Mouse (Mus musculus) CD8-positive naive resting alpha-beta T cell, adult 2 months (primary cell): ENCODE data around the gene Apbb1.

Experiments
- DNase-seq, 2 experiments: peaks; one replicate each; pipeline ENCODE4 v3.0.0; 2022; ENCODE audit warnings: low read depth in 2 of 2, low spot score in 2 of 2

Apbb1 gene

DNA sequence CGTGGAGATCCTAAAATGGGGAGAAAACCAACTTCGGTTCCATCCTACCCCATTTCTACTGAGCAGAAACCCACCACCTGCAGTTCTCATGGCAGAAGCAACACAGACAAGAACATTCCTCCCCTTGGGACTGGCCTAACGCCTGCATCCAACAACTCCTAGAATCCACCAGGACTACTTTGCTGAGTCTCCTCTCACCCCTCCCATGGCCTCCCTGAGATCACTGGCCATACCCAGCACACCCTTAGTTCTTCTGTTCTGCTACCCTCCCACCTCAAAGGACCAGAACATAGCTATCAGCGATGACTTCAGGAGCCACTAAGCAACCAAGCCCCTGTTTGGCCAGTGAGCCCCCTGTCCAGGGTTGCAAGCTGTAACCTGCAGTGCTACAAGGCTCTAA lies 10.7 kb downstream of the Apbb1 start:
- DNase-seq: no peak

- no peak for DNase-seq
These were observed 11.6 kb downstream of the Apbb1 start for GRCm38 (mm10) chr7:105569512-105570496.

DNA sequence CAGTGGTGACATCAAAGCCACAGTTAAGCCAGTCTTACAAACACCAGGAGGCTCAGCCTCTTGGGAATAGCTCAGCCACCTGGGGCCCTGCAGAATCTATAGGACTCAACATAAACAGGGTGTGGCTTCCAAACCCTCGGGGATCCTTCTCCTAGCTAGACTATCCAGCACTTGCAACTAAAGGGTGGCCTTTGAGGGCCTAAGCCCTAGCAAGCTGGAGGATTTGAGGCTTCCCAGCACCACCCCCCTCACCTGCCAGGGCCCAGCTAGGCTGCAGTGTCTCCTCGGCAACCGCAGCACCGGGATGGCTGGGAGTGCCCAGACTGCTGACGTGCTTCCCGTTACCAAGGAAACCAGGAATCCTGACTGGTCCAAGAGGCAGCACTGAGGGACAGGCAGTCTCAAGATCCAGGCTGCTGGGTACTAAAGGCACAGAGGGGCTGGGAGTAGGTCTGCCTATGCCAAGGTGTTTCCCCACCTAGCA lies 12.4 kb downstream of the Apbb1 start:
- DNase-seq: no peak

- no peak for DNase-seq
These were observed 12.9 kb downstream of the Apbb1 start for GRCm38 (mm10) chr7:105568583-105568982.

GRCm38 (mm10) chr7:105565071-105565836 lies 16.2 kb downstream of the Apbb1 start:
- no peak for DNase-seq

GRCm38 (mm10) chr7:105563367-105563766 lies 18.1 kb downstream of the Apbb1 start:
- DNase-seq: no peak

- no peak for DNase-seq
These were observed 19.1 kb downstream of the Apbb1 start for GRCm38 (mm10) chr7:105562317-105562716.

GRCm38 (mm10) chr7:105559016-105559415 lies 22.4 kb downstream of the Apbb1 start:
- peak in 1 of 2 experiments; percentile 26 for DNase-seq

GRCm38 (mm10) chr7:105557671-105558070 lies 23.8 kb downstream of the Apbb1 start:
- DNase-seq: no peak

- no peak for DNase-seq
These were observed 25.0 kb downstream of the Apbb1 start for GRCm38 (mm10) chr7:105556406-105556805.

- no peak for DNase-seq
These were observed 25.9 kb downstream of the Apbb1 start for GRCm38 (mm10) chr7:105555571-105555970.

- DNase-seq: peak; percentile 70 to 78
These were observed 27.1 kb downstream of the Apbb1 start, which contains the start of gene Smpd1 for GRCm38 (mm10) chr7:105554212-105554942. Gene Smpd1, plus strand, starts transcription at chr7:105554360.

DNA sequence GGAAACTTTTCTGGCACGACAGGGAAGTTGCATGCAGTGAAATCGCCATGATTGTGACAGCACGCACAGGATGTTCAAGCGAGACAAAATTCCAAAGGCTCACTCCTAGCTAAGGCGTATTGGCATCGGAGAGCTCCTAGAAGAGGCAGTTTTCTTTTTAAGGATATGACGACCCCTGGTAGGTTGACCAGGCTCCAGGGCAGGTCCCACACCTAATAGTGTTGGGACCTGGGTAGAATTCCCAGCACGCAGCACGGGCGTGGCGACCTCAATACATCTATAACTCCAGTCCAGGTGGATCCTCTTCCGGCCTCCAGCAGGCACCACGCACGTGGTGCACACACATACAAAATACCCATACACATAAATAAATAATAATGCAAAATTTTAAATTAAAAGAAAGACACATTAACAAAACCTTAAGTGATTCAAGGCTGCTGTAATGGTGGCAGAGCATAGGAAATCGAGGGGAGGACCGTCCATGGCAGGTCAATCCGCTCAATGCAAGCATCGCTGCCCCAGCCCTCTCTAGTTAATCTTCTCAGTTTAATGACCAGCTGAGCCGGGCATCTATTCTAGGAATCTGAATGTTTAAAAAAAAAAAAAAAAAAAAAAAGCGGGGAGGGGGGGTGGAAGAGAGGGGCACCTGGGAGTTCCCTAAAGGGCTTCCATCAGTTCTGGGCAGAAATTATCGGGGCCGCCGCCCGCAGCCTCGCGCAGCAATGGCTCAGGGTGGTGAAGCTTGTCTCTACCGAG lies 27.8 kb downstream of the Apbb1 start:
- no peak for DNase-seq

DNA sequence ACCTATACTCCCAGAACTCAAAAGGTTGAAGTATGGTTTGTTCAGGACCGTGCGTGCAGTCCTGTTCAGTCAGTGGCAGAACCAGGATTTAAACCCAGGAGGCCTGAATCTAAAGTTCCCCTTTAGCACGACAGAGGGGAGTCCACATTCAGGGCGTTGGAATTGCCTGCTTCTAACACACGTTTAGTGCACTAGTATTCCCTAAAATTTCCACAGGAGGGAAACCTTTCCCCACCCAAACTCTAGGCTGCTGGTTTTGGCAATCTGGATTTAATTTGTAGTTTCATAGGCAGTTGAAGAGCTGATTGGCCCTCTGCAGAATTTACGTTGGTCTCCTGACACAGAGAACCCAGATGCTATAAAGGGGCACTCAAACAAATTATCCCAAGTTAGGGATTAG lies 32.4 kb downstream of the Apbb1 start:
- no peak for DNase-seq

DNA sequence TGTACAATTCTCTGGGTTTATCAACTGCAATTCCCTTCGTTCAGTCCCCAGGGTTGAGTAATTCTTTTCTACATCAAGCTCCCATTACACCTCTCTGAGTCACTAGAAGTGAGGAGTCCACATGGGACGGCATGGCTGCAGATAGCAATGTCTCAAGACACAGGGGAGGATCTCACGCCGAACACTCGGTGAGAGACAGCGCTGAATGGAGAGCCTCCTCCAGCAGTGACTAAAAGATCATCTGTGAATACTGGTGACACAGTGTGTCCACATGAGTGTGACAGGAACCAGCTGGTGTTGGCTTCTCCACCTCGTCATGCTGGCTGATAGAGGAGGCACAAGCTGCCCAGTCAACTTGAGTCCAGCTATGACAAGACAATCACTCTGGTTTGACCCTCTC lies 33.5 kb downstream of the Apbb1 start:
- DNase-seq: no peak

GRCm38 (mm10) chr7:105545986-105546385 lies 35.5 kb downstream of the Apbb1 start:
- no peak for DNase-seq

DNA sequence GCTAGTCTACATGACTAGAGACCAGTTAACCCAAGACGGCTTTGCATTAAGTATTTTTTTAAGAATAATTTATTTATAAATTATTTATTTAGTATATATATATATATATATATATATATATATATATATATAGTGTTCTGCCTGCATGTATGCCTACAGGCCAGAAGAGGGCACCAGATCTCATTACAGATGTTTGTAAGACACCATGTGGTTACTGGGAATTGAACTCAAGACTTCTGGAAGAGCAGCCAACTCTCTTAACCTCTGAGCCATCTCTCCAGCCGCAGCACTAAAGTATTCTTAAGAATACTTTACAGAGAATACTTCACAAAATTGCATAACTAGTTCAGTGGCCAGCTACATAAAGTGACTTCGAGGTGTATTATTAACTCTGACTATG lies 47.3 kb downstream of the Apbb1 start:
- DNase-seq: no peak

DNA sequence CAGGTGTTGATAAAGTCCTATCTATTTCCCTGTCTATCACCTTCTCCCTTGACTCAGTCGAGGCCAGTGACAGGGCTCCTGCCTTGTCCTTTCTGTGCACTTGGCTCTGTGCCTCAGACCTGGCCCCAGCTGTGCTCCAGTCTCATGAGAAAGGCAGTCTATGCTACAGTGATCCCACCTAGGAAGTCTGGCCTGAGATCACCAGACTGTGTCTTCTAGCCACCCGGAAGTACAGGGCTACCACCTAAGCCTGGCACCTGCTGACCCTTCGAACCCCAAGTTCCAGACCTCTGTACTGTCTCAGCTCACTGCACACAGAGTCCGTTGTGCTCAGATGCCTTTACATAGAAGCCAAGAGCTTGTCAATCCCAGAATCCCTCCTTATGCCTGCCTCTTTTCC lies 53.4 kb downstream of the Apbb1 start:
- no peak for DNase-seq

GRCm38 (mm10) chr7:105527306-105527937 lies 54.0 kb downstream of the Apbb1 start:
- no peak for DNase-seq

GRCm38 (mm10) chr7:105524222-105524621 lies 57.2 kb downstream of the Apbb1 start:
- DNase-seq: no peak
